Mouse (Mus musculus) embryonic fibroblast, embryonic 13.5 days (primary cell): ENCODE data around the gene Tex12.

ENCODE experiments used
- CTCF ChIP-seq: IDR thresholded peaks from 2 replicates; pipeline ENCODE4 v1.5.1; 2011; ENCODE audit warnings: mild to moderate bottlenecking, control low read depth, low read length, moderate library complexity, borderline replicate concordance; ENCODE audit not compliant: insufficient read depth
- POLR2A ChIP-seq: IDR thresholded peaks from 2 replicates; pipeline ENCODE4 v1.6.1; 2011; ENCODE audit warnings: low read depth, mild to moderate bottlenecking, control low read depth, low read length, moderate library complexity

GRCm38 (mm10) chr9:50540170-50540569 is 21.0 kb downstream of the Tex12 start:
- no peak for TF ChIP-seq CTCF
- no peak for TF ChIP-seq POLR2A
